ENCODE assay signal across 10 mouse cellular contexts in genomic region chr17:28344050-28344607, GRCm38 (mm10). TPM values are rescaled to one million over a fixed set of nuclear protein-coding genes. Genes with fewer than 3 reads are reported as not detected.
A peak's percentile ranks its signal among the peaks of the same experiment; 100 is the strongest.
DNase-seq lines count a peak whose midpoint lies in the region; ATAC-seq and TF ChIP-seq lines count a peak whose summit lies in the region.
"Had no signal": no experiment of that assay in that cellular context is flagged by ENCODE, and none has a peak within 500 bp of the region (broad histone marks: within the 10 kb centered on the region; RNA-seq: fewer than 3 reads in every experiment).

No protein-coding gene starts in this region.

- no peaks in the 10 kb centered on the region for H3K9me3 ChIP-seq in limb, embryonic 12.5 days
- H3K9me3 ChIP-seq: midbrain, embryonic 12.5 days had no signal

- H3K4me3 ChIP-seq in gastrocnemius, adult 2 months: no peak overlapping the region
- H3K4me3 ChIP-seq in limb, embryonic 12.5 days (replicated peaks): no peak overlapping the region
- H3K4me3 ChIP-seq: midbrain, embryonic 12.5 days had no signal

- no peak for ATAC-seq in limb, embryonic 12.5 days (ENCODE audit: insufficient number of reproducible peaks, insufficient read depth, low FRiP score, low TSS enrichment, low read depth)

- no peaks in the 10 kb centered on the region for H3K27me3 ChIP-seq in limb, embryonic 12.5 days

- peak overlapping the region; percentile 44 for H3K9ac ChIP-seq in limb, embryonic 12.5 days (replicated peaks)
- H3K9ac ChIP-seq: midbrain, embryonic 12.5 days had no signal

- H3K4me2 ChIP-seq in limb, embryonic 12.5 days: peak overlapping the region; percentile 56
- H3K4me2 ChIP-seq: midbrain, embryonic 12.5 days had no signal

- H3K27ac ChIP-seq in gastrocnemius, adult 2 months: peak overlapping the region; percentile 57
- peak overlapping the region; percentile 91; the same call in 1 of the 2 replicates for H3K27ac ChIP-seq in limb, embryonic 12.5 days
- H3K27ac ChIP-seq: midbrain, embryonic 12.5 days had no signal

- WGBS in limb, embryonic 12.5 days: 17% methylated on average over 4 of the region's 4 CpGs

- peaks cover 26% of the 10 kb centered on the region for H3K36me3 ChIP-seq in limb, embryonic 12.5 days

- no peak for TF ChIP-seq CTCF in gastrocnemius, adult 2 months (IDR thresholded peaks at IDR 0.05)

- peaks cover 85% of the 10 kb centered on the region for H3K4me1 ChIP-seq in limb, embryonic 12.5 days (replicated peaks)

- intact Hi-C loops in gastrocnemius, adult 2 months (cut with DNase I): no loop called here
- intact Hi-C loops in left cerebral cortex, postnatal 10 days (cut with DNase I): no loop called here

- DNase-seq in gastrocnemius, adult 2 months: peak; percentile 45
- DNase-seq in gastrocnemius, adult 8-10 months (ENCODE audit: low spot score in 2 of 2): no peak
- DNase-seq in urinary bladder, postnatal 14 days (ENCODE audit: low spot score): peak; percentile 66
- no peak for DNase-seq in urinary bladder, postnatal 10 days (ENCODE audit: low spot score)
- no peak for DNase-seq in left cerebral cortex, postnatal 10 days (ENCODE audit: extremely low spot score in 1 of 2, low spot score in 2 of 2)
- DNase-seq in layer of hippocampus, adult 9-11 months: no peak
- no peak for DNase-seq in B cell, adult 2 months
- DNase-seq: cerebellum, postnatal 14 days had no signal

RNA-seq across cellular contexts. Expression of gene Tead3, which starts 6.5 kb away (rescaled TPM):
- 1 to 10 TPM; 6.9 to 7.4 TPM for total RNA-seq in gastrocnemius, adult 2 months (2021)
- total RNA-seq in gastrocnemius, adult 8-10 months (2022): 1 to 10 TPM; 3.2 to 5.7 (median 4.5) TPM
- 11.3 and 13.2 TPM in 2 replicates for polyA plus RNA-seq in limb, embryonic 12.5 days (2016; fragmentation: Nextera tagmentation; extraction: Ambion mirVana)
- total RNA-seq in left cerebral cortex, postnatal 10 days (2021): 1 to 10 TPM; 3.0 to 3.3 TPM

RNA-seq across cellular contexts. Expression of gene Rpl10a, which starts 15.9 kb away (rescaled TPM):
- total RNA-seq in gastrocnemius, adult 2 months (2021): 100 to 1,000 TPM; 382 to 410 TPM
- total RNA-seq in gastrocnemius, adult 8-10 months (2022): 100 to 1,000 TPM; 377 to 515 (median 422) TPM
- 535 and 537 TPM in 2 replicates for polyA plus RNA-seq in limb, embryonic 12.5 days (2016; fragmentation: Nextera tagmentation; extraction: Ambion mirVana)
- 100 to 1,000 TPM; 454 to 468 TPM for total RNA-seq in left cerebral cortex, postnatal 10 days (2021)

RNA-seq across cellular contexts. Expression of gene Tulp1, which starts 20.9 kb away (rescaled TPM):
- total RNA-seq in gastrocnemius, adult 2 months (2021): not detected
- not detected for total RNA-seq in gastrocnemius, adult 8-10 months (2022)
- polyA plus RNA-seq in limb, embryonic 12.5 days (2016; fragmentation: Nextera tagmentation; extraction: Ambion mirVana): 6.3 and 8.6 TPM in 2 replicates
- not detected for total RNA-seq in left cerebral cortex, postnatal 10 days (2021)

RNA-seq across cellular contexts. Expression of gene Fance, which starts 30.8 kb away (rescaled TPM):
- total RNA-seq in gastrocnemius, adult 2 months (2021): 10 to 100 TPM in 1 of 2 experiments, 1 to 10 TPM in 1; 9.4 to 11.2 TPM
- total RNA-seq in gastrocnemius, adult 8-10 months (2022): 10 to 100 TPM in 1 of 4 experiments, 1 to 10 TPM in 3; 9.0 to 14.3 (median 9.3) TPM
- polyA plus RNA-seq in limb, embryonic 12.5 days (2016; fragmentation: Nextera tagmentation; extraction: Ambion mirVana): 36.5 and 44.5 TPM in 2 replicates
- total RNA-seq in left cerebral cortex, postnatal 10 days (2021): 10 to 100 TPM; 32.2 to 33.3 TPM

Comparison
In these comparisons a context has a peak if more than half of its experiments do, and no peak if none do; other contexts are left out.
1. DNase-seq: peak in gastrocnemius, adult 2 months (single experiment) and urinary bladder, postnatal 14 days (single experiment); none in gastrocnemius, adult 8-10 months (0 of 2), urinary bladder, postnatal 10 days (single experiment), left cerebral cortex, postnatal 10 days (0 of 2), layer of hippocampus, adult 9-11 months (single experiment) and B cell, adult 2 months (0 of 2).